Mouse (Mus musculus) limb, embryonic 13.5 days (tissue): ENCODE data around the gene Kat6b. TPM values are rescaled to one million over a fixed set of nuclear protein-coding genes. Genes with fewer than 3 reads are reported as not detected.

ENCODE experiments used
- ATAC-seq: fragments of 200-750 bp; cut with Nextera tagmentation; 2 replicates; pipeline ENCODE4 v1.8.0; 2017; ENCODE audit warnings: low read depth, moderate number of reproducible peaks, moderate TSS enrichment; ENCODE audit not compliant: low FRiP score
- H3K27ac ChIP-seq: fragments of 300-500 bp; sonication (generic); 2 replicates; pipeline ENCODE4 v1.5.1; 2015; ENCODE audit warnings: inconsistent platforms, mild to moderate bottlenecking, moderate library complexity
- H3K27me3 ChIP-seq: fragments of 300-500 bp; sonication (generic); 2 replicates; pipeline ENCODE4 v1.6.1; 2015; ENCODE audit warnings: mild to moderate bottlenecking, inconsistent platforms
- H3K36me3 ChIP-seq: fragments of 300-500 bp; sonication (generic); 2 replicates; pipeline ENCODE4 v1.6.1; 2015; ENCODE audit warnings: inconsistent platforms, mild to moderate bottlenecking, moderate library complexity
- H3K4me1 ChIP-seq: fragments of 300-500 bp; sonication (generic); 2 replicates; pipeline ENCODE4 v1.6.1; 2015; ENCODE audit warnings: inconsistent platforms
- H3K4me2 ChIP-seq: fragments of 300-500 bp; sonication (generic); replicated peaks from 2 replicates; pipeline ENCODE4 v1.6.1; 2015; ENCODE audit warnings: inconsistent platforms, mild to moderate bottlenecking, moderate library complexity
- H3K4me3 ChIP-seq: fragments of 300-500 bp; sonication (generic); 2 replicates; pipeline ENCODE4 v1.5.1; 2015; ENCODE audit warnings: moderate library complexity, mild to moderate bottlenecking, inconsistent platforms
- H3K9ac ChIP-seq: fragments of 300-500 bp; sonication (generic); 2 replicates; pipeline ENCODE4 v1.6.1; 2015; ENCODE audit warnings: mild to moderate bottlenecking, inconsistent platforms
- H3K9me3 ChIP-seq: fragments of 300-500 bp; sonication (generic); 2 replicates; pipeline ENCODE4 v1.6.1; 2016; ENCODE audit warnings: inconsistent platforms
- WGBS: fragments of 180-500 bp; shearing (Covaris S2); methylation state at CpG from one replicate; pipeline ENCODE4 v1.1.7; 2015; 5-methylcytosine and 5-hydroxymethylcytosine counted together
- polyA plus RNA-seq: library from polyadenylated mRNA; unstranded; fragments of >200 nt; fragmentation: Nextera tagmentation; extraction: Ambion mirVana; gene quantifications from 2 replicates; pipeline ENCODE4 v1.2.1, GENCODE M21; 2015

Kat6b gene
- polyA plus RNA-seq, 1 experiment from 2014 or later = 31.4 TPM

- no peaks in the 10 kb centered on the region for H3K27me3 ChIP-seq
- peaks cover 22% of the 10 kb centered on the region for H3K4me1 ChIP-seq
- H3K4me3 ChIP-seq = no peak overlapping the region
- H3K27ac ChIP-seq = no peak overlapping the region
- no peaks in the 10 kb centered on the region for H3K9me3 ChIP-seq
- H3K9ac ChIP-seq = no peak overlapping the region
- 65% methylated on average over 2 of the region's 2 CpGs for WGBS
- peaks cover 18% of the 10 kb centered on the region for H3K36me3 ChIP-seq
- H3K4me2 ChIP-seq = no peak overlapping the region
- ATAC-seq = no peak
Observed at GRCm38 (mm10) chr14:21534066-21534465, 52.8 kb downstream of the Kat6b start.

- ATAC-seq = no peak
Observed at GRCm38 (mm10) chr14:21534542-21535272, 53.5 kb downstream of the Kat6b start.

DNA sequence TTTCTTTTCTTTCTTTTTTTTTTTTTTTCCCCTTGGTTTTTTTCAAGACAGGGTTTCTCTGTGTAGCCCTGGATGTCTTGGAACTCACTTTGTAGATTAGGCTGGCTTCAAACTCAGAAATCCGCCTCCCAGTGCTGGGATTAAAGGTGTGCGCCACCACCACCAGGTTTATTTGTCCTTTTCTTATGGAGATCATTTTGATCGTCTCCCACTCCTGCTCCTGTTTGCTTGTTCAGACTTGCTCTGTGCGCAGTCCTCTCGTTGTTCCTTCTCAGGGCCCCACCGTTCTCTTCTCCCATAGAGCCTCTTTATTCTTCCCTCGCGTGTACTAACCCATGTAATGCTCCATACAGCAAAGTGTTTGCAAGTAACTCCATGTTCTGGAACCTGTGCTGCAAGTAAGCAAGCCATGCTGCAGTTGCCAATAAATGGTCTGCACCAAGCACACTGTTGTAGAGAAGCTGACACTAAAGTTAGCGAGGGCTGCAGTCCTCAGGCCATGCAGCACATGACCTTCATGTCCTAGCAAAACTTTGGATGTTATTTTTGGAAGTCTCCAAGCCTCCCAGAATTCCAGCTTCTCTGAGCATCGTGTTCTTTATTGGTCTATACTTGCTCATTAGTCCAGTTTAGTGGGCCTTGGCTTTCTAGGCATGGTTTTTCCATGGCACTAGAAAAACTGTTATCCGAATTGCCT, 55.4 kb downstream of the Kat6b start:
- 80% methylated on average over 11 of the region's 11 CpGs for WGBS
- Histone ChIP-seq H3K4me3 (no peak overlapping the region), H3K36me3 (peaks cover 23% of the 10 kb centered on the region), H3K27ac (no peak overlapping the region), H3K9me3 (no peaks in the 10 kb centered on the region), H3K4me2 (no peak overlapping the region), H3K9ac (no peak overlapping the region), H3K27me3 (no peaks in the 10 kb centered on the region), H3K4me1 (peaks cover 26% of the 10 kb centered on the region)
- no peak for ATAC-seq

More at GRCm38 (mm10) chr14:21534542-21535272, 53.5 kb downstream of the Kat6b start:
- no peaks in the 10 kb centered on the region for H3K27me3 ChIP-seq
- 77% methylated on average over 11 of the region's 11 CpGs for WGBS
- H3K9ac ChIP-seq = no peak overlapping the region
- no peak overlapping the region for H3K27ac ChIP-seq
- H3K9me3 ChIP-seq = no peaks in the 10 kb centered on the region
- H3K4me2 ChIP-seq = no peak overlapping the region
- H3K4me3 ChIP-seq = no peak overlapping the region
- peaks cover 22% of the 10 kb centered on the region for H3K4me1 ChIP-seq
- H3K36me3 ChIP-seq = peaks cover 16% of the 10 kb centered on the region

DNA sequence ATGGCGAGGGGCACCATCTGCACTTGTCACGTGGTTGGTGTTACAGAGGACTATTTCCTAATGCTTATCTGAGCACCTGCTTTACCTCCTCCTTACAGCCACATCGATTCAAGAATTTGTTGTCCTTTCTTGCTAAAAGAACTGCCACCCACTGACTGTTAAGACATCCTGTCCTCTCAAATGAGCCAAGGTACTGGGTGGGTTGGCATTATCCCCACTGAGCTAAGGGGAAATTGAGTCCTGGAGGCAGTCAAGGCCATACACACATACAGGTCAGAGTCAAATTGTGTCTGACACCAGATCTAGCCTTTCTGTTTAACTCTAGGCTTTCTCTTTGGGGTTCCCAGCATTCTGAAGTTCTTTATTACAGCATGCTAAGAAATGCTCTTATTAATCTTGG, 56.6 kb downstream of the Kat6b start:
- no peak overlapping the region for H3K27ac ChIP-seq
- H3K4me2 ChIP-seq = no peak overlapping the region
- H3K4me3 ChIP-seq = no peak overlapping the region
- H3K4me1 ChIP-seq = peaks cover 20% of the 10 kb centered on the region
- 88% methylated on average over 3 of the region's 3 CpGs for WGBS
- peaks cover 33% of the 10 kb centered on the region for H3K36me3 ChIP-seq
- H3K27me3 ChIP-seq = no peaks in the 10 kb centered on the region
- no peak overlapping the region for H3K9ac ChIP-seq
- ATAC-seq = no peak
- H3K9me3 ChIP-seq = no peaks in the 10 kb centered on the region

DNA sequence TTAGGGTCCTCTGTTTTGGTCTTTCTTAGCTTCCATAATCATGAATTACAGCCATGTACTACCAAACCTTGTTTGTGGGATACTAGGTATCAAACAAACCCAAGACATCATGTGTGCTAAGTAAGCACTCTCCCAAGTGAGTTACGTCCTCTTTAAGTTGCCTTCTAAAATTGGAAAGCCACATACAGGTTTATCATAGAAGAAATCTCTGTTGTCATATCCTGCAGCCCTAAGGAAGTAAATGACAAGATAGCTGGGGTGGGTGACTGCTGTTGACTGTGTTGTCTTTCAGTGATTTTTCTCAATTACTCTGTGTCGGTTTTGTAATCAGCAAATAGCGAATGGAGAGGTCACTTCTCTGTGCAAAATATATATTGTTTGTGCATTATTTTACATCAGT, 58.5 kb downstream of the Kat6b start:
- peaks cover 29% of the 10 kb centered on the region for H3K36me3 ChIP-seq
- no peak overlapping the region for H3K27ac ChIP-seq
- H3K4me3 ChIP-seq = no peak overlapping the region
- peaks cover 14% of the 10 kb centered on the region for H3K4me1 ChIP-seq
- H3K27me3 ChIP-seq = no peaks in the 10 kb centered on the region
- H3K9me3 ChIP-seq = no peaks in the 10 kb centered on the region
- no peak for ATAC-seq
- no peak overlapping the region for H3K9ac ChIP-seq
- WGBS = 94% methylated on average over 3 of the region's 3 CpGs
- no peak overlapping the region for H3K4me2 ChIP-seq

GRCm38 (mm10) chr14:21540361-21540760, 59.1 kb downstream of the Kat6b start:
- H3K4me2 ChIP-seq = no peak overlapping the region
- no peak overlapping the region for H3K27ac ChIP-seq
- H3K9ac ChIP-seq = no peak overlapping the region
- H3K36me3 ChIP-seq = peaks cover 27% of the 10 kb centered on the region
- no peaks in the 10 kb centered on the region for H3K27me3 ChIP-seq
- WGBS = 83% methylated on average over 3 of the region's 3 CpGs
- H3K4me3 ChIP-seq = no peak overlapping the region
- H3K9me3 ChIP-seq = no peaks in the 10 kb centered on the region
- H3K4me1 ChIP-seq = peaks cover 20% of the 10 kb centered on the region
- no peak for ATAC-seq

DNA sequence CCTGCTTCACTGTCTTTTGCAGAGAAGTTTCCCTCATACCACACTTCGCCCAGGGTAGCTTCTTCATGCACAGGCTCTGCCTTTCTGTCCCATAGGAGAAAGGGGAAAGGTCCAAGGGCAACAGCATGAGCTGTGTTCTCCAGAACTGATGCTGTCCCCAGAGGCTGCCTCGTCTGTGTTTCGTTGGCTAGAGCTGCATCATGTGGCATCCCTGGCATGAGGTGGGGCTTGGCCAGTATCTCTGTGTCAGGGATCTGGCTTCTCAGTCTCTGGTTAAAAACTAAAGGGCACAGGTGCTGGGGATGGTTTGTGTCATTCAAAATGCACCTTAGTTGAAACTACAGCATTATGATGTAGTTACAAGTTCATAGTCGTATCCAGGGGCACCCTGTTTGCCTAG, 64.3 kb downstream of the Kat6b start:
- Histone ChIP-seq H3K9me3 (no peaks in the 10 kb centered on the region), H3K27ac (no peak overlapping the region), H3K36me3 (peaks cover 19% of the 10 kb centered on the region), H3K27me3 (no peaks in the 10 kb centered on the region), H3K4me3 (no peak overlapping the region), H3K4me1 (peaks cover 47% of the 10 kb centered on the region), H3K4me2 (no peak overlapping the region), H3K9ac (no peak overlapping the region)
- 70% methylated on average over 4 of the region's 4 CpGs for WGBS
- no peak for ATAC-seq

DNA sequence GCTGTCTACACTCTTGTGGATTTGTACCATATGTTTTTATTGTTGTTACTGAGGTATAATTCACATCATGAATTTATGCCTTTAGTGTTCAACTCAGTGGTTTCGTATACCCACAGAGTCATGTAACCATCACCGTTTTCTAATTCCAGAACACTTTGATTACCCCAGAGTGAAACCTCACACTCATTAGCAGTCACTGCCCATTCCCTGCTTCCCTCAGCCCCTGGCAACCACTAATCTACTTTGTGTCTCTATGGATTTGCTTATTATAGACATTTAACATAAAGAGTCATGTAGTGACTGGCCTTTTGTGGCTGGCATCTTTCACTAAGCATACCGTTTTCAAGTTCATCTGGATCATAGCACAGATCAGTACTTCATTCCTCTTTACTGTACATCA, 65.1 kb downstream of the Kat6b start:
- H3K36me3 ChIP-seq = peaks cover 13% of the 10 kb centered on the region
- no peak overlapping the region for H3K4me2 ChIP-seq
- no peak for ATAC-seq
- no peak overlapping the region for H3K27ac ChIP-seq
- no peak overlapping the region for H3K4me3 ChIP-seq
- H3K27me3 ChIP-seq = no peaks in the 10 kb centered on the region
- no peak overlapping the region for H3K9ac ChIP-seq
- WGBS = 55% methylated on average over 3 of the region's 3 CpGs
- no peaks in the 10 kb centered on the region for H3K9me3 ChIP-seq
- peaks cover 45% of the 10 kb centered on the region for H3K4me1 ChIP-seq

DNA sequence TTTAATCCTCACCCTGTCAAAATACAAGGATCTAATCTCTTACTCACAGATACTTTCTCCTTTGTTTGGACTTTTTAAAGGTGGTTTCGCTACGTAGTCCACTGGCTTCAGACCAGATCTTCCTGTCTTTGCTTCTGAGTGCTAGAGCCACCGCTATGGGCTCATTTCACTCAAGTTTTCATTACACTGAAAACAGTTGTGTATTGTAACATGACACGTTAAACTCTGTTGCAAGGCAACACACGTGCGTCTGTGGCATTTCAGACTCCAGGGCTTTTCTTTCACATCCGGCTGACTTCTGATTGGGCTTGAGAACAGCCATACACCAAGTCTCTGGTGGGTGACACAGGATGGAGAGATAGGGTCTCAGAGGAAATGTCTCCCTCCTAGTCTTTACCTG, 66.1 kb downstream of the Kat6b start:
- Histone ChIP-seq H3K4me3 (no peak overlapping the region), H3K36me3 (peaks cover 4% of the 10 kb centered on the region), H3K9me3 (no peaks in the 10 kb centered on the region), H3K4me2 (0 out of 2 replicates have a peak overlapping the region, but pooled peaks have one; percentile 10), H3K4me1 (peaks cover 49% of the 10 kb centered on the region), H3K27ac (peak overlapping the region; percentile 28; the same call in 1 of the 2 replicates), H3K9ac (no peak overlapping the region), H3K27me3 (no peaks in the 10 kb centered on the region)
- 20% methylated on average over 7 of the region's 7 CpGs for WGBS
- 0 out of 2 replicates have a peak, but pooled peaks have one; percentile 40 for ATAC-seq

DNA sequence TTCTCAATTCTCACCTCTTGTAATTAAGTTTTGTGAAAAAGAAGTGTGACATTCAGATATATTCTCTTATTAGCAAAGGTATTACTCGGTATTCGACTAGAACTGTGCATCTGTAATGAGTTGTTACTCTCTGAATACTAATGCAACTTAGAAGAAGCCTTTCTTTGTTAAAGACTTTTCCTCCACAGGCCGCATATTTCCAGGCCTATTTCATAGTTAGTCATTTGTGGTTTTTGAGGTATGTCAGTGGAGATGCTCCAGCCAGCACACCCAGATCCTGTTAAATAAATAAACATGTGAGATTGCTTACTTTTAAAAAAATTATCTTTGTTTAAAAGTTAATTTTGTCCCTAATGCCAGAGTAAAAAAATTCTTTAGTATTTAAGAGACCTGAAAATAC, 66.7 kb downstream of the Kat6b start:
- Histone ChIP-seq H3K4me1 (peaks cover 53% of the 10 kb centered on the region), H3K27ac (no peak overlapping the region)
- 71% methylated on average over 3 of the region's 3 CpGs for WGBS

DNA sequence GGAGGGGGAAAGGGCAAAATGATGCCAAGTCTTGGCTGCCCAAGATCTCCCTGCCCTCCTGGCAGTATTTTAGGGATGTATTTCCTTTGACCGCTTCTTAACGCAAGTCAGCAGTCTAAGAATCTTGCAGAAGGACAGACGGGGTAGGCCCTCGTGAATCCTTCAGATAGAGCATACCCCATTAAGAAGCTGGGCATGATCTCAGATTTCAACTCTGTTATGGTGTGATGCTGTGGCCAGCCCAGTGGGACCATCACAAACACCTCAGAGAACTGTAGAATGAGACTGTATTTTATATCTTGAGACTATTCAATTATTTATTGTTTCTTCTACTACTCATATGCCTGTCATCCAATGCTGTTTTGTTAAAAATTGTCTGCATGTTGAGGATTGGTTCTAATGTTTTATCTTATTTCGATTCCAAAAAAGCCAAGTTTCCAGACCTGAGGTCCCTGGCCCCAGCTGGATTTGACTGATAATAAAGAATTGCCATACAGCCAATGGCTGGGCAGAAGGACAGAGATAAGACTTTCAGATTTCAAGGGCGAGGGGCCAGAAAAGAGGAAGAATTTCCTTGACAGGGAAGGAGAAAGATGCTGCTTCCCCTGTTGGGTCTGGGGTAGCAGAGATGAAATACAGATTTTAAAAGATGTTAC, 67.8 kb downstream of the Kat6b start:
- Histone ChIP-seq H3K4me2 (no peak overlapping the region), H3K9ac (no peak overlapping the region), H3K4me1 (peaks cover 60% of the 10 kb centered on the region), H3K9me3 (no peaks in the 10 kb centered on the region), H3K27me3 (no peaks in the 10 kb centered on the region), H3K36me3 (no peaks in the 10 kb centered on the region), H3K4me3 (no peak overlapping the region), H3K27ac (no peak overlapping the region)
- 80% methylated on average over 6 of the region's 6 CpGs for WGBS
- ATAC-seq = no peak

More for the DNA sequence above, 66.7 kb downstream of the Kat6b start:
- Histone ChIP-seq H3K36me3 (no peaks in the 10 kb centered on the region), H3K4me2 (no peak overlapping the region), H3K4me3 (no peak overlapping the region), H3K9me3 (no peaks in the 10 kb centered on the region), H3K27me3 (no peaks in the 10 kb centered on the region), H3K9ac (no peak overlapping the region)
- ATAC-seq = no peak

DNA sequence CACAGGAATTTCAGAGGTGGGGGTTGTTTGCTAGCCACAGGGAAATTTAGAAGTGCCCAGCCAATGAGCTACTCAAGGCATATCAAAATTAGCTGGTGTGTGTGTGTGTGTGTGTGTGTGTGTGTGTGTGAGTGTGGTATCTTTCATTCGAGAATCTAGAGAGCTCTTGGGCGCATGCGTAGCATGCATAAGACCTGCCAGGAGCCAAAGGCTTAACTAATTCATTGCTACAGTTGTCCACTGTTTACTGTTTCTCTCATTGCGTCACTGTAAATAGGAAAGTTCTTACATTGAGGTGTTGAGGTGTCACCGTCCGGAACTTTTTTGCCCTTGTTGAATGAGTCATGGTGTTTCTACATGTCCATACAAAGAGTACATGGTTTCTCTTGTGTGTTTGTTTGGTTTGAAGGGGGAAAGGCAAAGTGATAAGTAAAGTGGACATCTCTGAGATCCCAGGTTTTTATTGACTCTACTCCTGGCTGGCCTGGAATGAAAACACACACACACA, 68.4 kb downstream of the Kat6b start:
- Histone ChIP-seq H3K9ac (no peak overlapping the region), H3K27me3 (no peaks in the 10 kb centered on the region), H3K4me3 (no peak overlapping the region), H3K4me2 (no peak overlapping the region), H3K36me3 (no peaks in the 10 kb centered on the region), H3K4me1 (peaks cover 60% of the 10 kb centered on the region), H3K9me3 (no peaks in the 10 kb centered on the region), H3K27ac (no peak overlapping the region)
- no peak for ATAC-seq
- 94% methylated on average over 6 of the region's 6 CpGs for WGBS
